8 mouse cellular contexts compared by ENCODE assay signal in the genomic region with DNA sequence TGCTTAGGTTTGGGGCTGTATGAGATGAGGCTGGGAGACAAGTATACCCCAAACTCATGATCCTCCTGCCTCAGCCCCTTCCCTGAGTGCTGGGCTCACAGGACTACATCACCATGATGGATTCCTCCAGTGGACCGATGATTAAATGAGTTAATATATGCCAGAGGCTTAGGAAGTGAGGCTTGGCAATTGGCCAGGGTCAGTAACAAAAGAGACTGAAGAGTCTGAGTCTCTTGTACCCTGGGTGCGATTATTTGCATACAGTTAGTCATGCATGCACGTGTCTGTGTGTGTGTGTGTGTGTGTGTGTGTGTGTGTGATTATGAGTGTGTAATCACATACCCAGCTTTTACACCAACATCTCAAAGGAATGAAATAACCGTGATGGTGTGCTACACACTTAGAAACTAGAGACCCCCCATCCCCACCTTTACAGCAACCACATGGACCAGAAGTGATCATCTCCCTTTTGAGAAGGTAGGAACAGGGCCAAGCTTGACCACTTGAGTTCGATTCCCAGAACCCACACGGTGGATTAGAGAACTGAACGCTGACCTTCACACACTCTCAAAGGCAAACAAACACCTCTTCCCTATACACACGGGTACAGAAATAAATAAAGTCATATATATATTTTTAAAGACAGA. TPM values are rescaled to one million over a fixed set of nuclear protein-coding genes. Genes with fewer than 3 reads are reported as not detected.
DNase-seq lines count a peak whose midpoint lies in the region; ATAC-seq and TF ChIP-seq lines count a peak whose summit lies in the region.

No protein-coding gene starts in this region.

- peak overlapping the region; percentile 100 for H3K27ac ChIP-seq in MEL (ENCODE audit: control insufficient read depth, low read depth, low read length)
- H3K27ac ChIP-seq in heart, embryonic 11.5 days (ENCODE audit: low read depth, low read length), result peak overlapping the region; percentile 99
- peak overlapping the region; percentile 94 for H3K27ac ChIP-seq in kidney, embryonic 14.5 days (ENCODE audit: low read depth, low read length)
- peak overlapping the region; percentile 96 for H3K27ac ChIP-seq in lung, postnatal 0 days (ENCODE audit: low read length)

- TF ChIP-seq CTCF in MEL (IDR thresholded peaks at IDR 0.05 in 2 of 3, conservative IDR thresholded peaks at IDR 0.05 in 1 of 3; ENCODE audit: control insufficient read depth in 1 of 3, insufficient read depth in 1 of 3, low read depth in 2 of 3, low read length in 3 of 3, poor library complexity in 1 of 3, severe bottlenecking in 1 of 3), result no peak
- TF ChIP-seq CTCF in lung, postnatal 0 days (IDR thresholded peaks at IDR 0.05), result no peak

- peak; percentile 45 to 49 for TF ChIP-seq EP300 in MEL (IDR thresholded peaks at IDR 0.05; ENCODE audit: low read depth in 1 of 2, low read length in 2 of 2)
- TF ChIP-seq EP300 in lung, postnatal 0 days (IDR thresholded peaks at IDR 0.05), result peak; percentile 61; the same call in 1 of the 2 replicates

- WGBS in heart, embryonic 11.5 days (ENCODE audit: insufficient replicate concordance), result 53% methylated on average over 8 of the region's 8 CpGs
- 51% methylated on average over 8 of the region's 8 CpGs for WGBS in kidney, embryonic 14.5 days
- WGBS in lung, postnatal 0 days, result 4% methylated on average over 8 of the region's 8 CpGs

- H3K27me3 ChIP-seq in MEL (ENCODE audit: control insufficient read depth in 1 of 2, insufficient read depth in 2 of 2, low read length in 2 of 2), result no peaks in the 10 kb centered on the region
- no peaks in the 10 kb centered on the region for H3K27me3 ChIP-seq in heart, embryonic 11.5 days (ENCODE audit: control insufficient read depth, insufficient read depth, low read length)
- no peaks in the 10 kb centered on the region for H3K27me3 ChIP-seq in kidney, embryonic 14.5 days (ENCODE audit: control insufficient read depth, insufficient read depth, low read length)
- H3K27me3 ChIP-seq in lung, postnatal 0 days (replicated peaks; ENCODE audit: insufficient read depth, low read length), result no peaks in the 10 kb centered on the region
- H3K27me3 ChIP-seq in splenic B cell, adult 2 months (ENCODE audit: control insufficient read depth, insufficient read depth, low read length, poor library complexity, severe bottlenecking), result no peaks in the 10 kb centered on the region

- no peaks in the 10 kb centered on the region for H3K9me3 ChIP-seq in MEL (replicated peaks; ENCODE audit: insufficient read depth, low read length)
- H3K9me3 ChIP-seq in heart, embryonic 11.5 days (replicated peaks; ENCODE audit: control insufficient read depth, low read length), result no peaks in the 10 kb centered on the region
- H3K9me3 ChIP-seq in kidney, embryonic 14.5 days (ENCODE audit: control insufficient read depth, low read length), result no peaks in the 10 kb centered on the region
- H3K9me3 ChIP-seq in lung, postnatal 0 days (ENCODE audit: low read length), result no peaks in the 10 kb centered on the region

- peaks cover 8 to 47% of the 10 kb centered on the region in 2 experiments for H3K4me1 ChIP-seq in MEL (ENCODE audit: control insufficient read depth in 1 of 2, insufficient read depth in 2 of 2, low read length in 2 of 2)
- H3K4me1 ChIP-seq in heart, embryonic 11.5 days (ENCODE audit: control insufficient read depth, insufficient read depth, low read length), result peaks cover 53% of the 10 kb centered on the region
- peaks cover 46% of the 10 kb centered on the region for H3K4me1 ChIP-seq in kidney, embryonic 14.5 days (ENCODE audit: control insufficient read depth, insufficient read depth, low read length)
- H3K4me1 ChIP-seq in lung, postnatal 0 days (ENCODE audit: insufficient read depth, low read depth, low read length), result peaks cover 24% of the 10 kb centered on the region

- peak; percentile 39 for DNase-seq in gastrocnemius, adult 18-20 months (ENCODE audit: low spot score)
- no peak for DNase-seq in gastrocnemius, postnatal 10 days
- DNase-seq in MEL (ENCODE audit: low read depth, low spot score), result peak; percentile 91
- peak; percentile 94 for DNase-seq in lung, postnatal 0 days (ENCODE audit: low spot score)
- DNase-seq in splenic B cell, adult 2 months (ENCODE audit: low read depth, low spot score), result peak; percentile 85
- DNase-seq in ovary, postnatal 14 days (ENCODE audit: low spot score), result no peak

- TF ChIP-seq RAD21 in MEL (IDR thresholded peaks at IDR 0.05; ENCODE audit: low read depth, low read length), result no peak

- H3K4me3 ChIP-seq in MEL (ENCODE audit: control insufficient read depth in 1 of 2, insufficient read depth in 1 of 2, low read depth in 2 of 2, low read length in 2 of 2), result peak overlapping the region; percentile 59 to 61
- H3K4me3 ChIP-seq in heart, embryonic 11.5 days (ENCODE audit: low read depth, low read length), result peak overlapping the region; percentile 50
- peak overlapping the region; percentile 19; the same call in 1 of the 2 replicates for H3K4me3 ChIP-seq in kidney, embryonic 14.5 days (ENCODE audit: low read length)
- no peak overlapping the region; the same call in 1 of the 2 replicates for H3K4me3 ChIP-seq in lung, postnatal 0 days (ENCODE audit: low read depth, low read length)

- H3K4me2 ChIP-seq in heart, embryonic 11.5 days, result peak overlapping the region; percentile 78
- H3K4me2 ChIP-seq in kidney, embryonic 14.5 days (replicated peaks; ENCODE audit: low read depth, low read length), result peak overlapping the region; percentile 86
- peak overlapping the region; percentile 74 for H3K4me2 ChIP-seq in lung, postnatal 0 days (replicated peaks; ENCODE audit: low read depth, low read length)

- H3K36me3 ChIP-seq in MEL (ENCODE audit: control insufficient read depth in 1 of 2, insufficient read depth in 2 of 2, low read length in 2 of 2), result peaks cover 0 to 33% of the 10 kb centered on the region in 2 experiments; a peak in 2 of 4 replicates
- H3K36me3 ChIP-seq in heart, embryonic 11.5 days (ENCODE audit: control insufficient read depth, insufficient read depth, low read length), result peaks cover 6% of the 10 kb centered on the region
- peaks cover 3% of the 10 kb centered on the region; the same call in 1 of the 2 replicates for H3K36me3 ChIP-seq in kidney, embryonic 14.5 days (ENCODE audit: control insufficient read depth, insufficient read depth, low read length)
- H3K36me3 ChIP-seq in lung, postnatal 0 days (ENCODE audit: insufficient read depth, low read length), result peaks cover 3% of the 10 kb centered on the region; the same call in 1 of the 2 replicates
- H3K36me3 ChIP-seq in splenic B cell, adult 2 months (ENCODE audit: control insufficient read depth, insufficient read depth, low read length, poor library complexity, severe bottlenecking), result no peaks in the 10 kb centered on the region

- no peak for ATAC-seq in heart, embryonic 11.5 days (replicated peaks; ENCODE audit: insufficient number of reproducible peaks, low FRiP score, low TSS enrichment)
- no peak for ATAC-seq in kidney, embryonic 14.5 days (ENCODE audit: low FRiP score, low TSS enrichment)
- peak; percentile 11 for ATAC-seq in lung, postnatal 0 days

- peak; percentile 22 to 49; a peak in 1 of 4 replicates for TF ChIP-seq POLR2A in MEL (IDR thresholded peaks at IDR 0.05; ENCODE audit: control insufficient read depth in 1 of 2, insufficient read depth in 1 of 2, low read depth in 1 of 2, low read length in 2 of 2, poor library complexity in 1 of 2)

- H3K79me2 ChIP-seq in MEL (ENCODE audit: control insufficient read depth, insufficient read depth, low read length, poor library complexity), result peaks cover 9% of the 10 kb centered on the region; the same call in 1 of the 2 replicates

- H3K9ac ChIP-seq in MEL (ENCODE audit: control insufficient read depth, low read depth, low read length, poor library complexity, severe bottlenecking), result peak overlapping the region; percentile 87
- peak overlapping the region; percentile 75 for H3K9ac ChIP-seq in heart, embryonic 11.5 days (ENCODE audit: low read depth, low read length)
- peak overlapping the region; percentile 28; the same call in 1 of the 2 replicates for H3K9ac ChIP-seq in kidney, embryonic 14.5 days (ENCODE audit: low read depth, low read length)
- peak overlapping the region; percentile 73 for H3K9ac ChIP-seq in lung, postnatal 0 days (replicated peaks; ENCODE audit: low read depth)

TF ChIP-seq in MEL, 35 proteins besides CTCF, POLR2A, EP300 and RAD21 (continues in another document):
- no peak for TF ChIP-seq RCOR1 (IDR thresholded peaks at IDR 0.05; ENCODE audit: low read depth, low read length)
- peak; percentile 61; the same call in 1 of the 2 replicates for TF ChIP-seq POLR2AphosphoS2 (IDR thresholded peaks at IDR 0.05; ENCODE audit: low read length)

RNA-seq across cellular contexts. Expression of a gene that starts 3.3 kb away (rescaled TPM):
- total RNA-seq in gastrocnemius, adult 18-20 months (2021), result 1 to 10 TPM in 1 of 2 experiments, under 1 TPM in 1; 0.64 to 1.6 TPM
- 1 to 10 TPM; 1.9 to 3.1 TPM for total RNA-seq in gastrocnemius, postnatal 10 days (2021)
- total RNA-seq in MEL (2012; rRNA removed), result 8.0 and 9.6 TPM in 2 replicates
- polyA plus RNA-seq in MEL (2012; ENCODE audit: insufficient read depth in 1 of 2, insufficient read length in 2 of 2, low read depth in 1 of 2, low replicate concordance in 2 of 2, missing spikeins in 1 of 2), result 10 to 100 TPM in 1 of 2 experiments, not detected in 1; 37.9 TPM
- 31.6 and 37.2 TPM in 2 replicates for polyA plus RNA-seq in heart, embryonic 11.5 days (2014; fragmentation: Nextera tagmentation; extraction: Ambion mirVana)
- polyA plus RNA-seq in kidney, embryonic 14.5 days (2014; fragmentation: Nextera tagmentation; extraction: Ambion mirVana), result 14.2 and 19.7 TPM in 2 replicates
- polyA plus RNA-seq in lung, postnatal 0 days (2015; fragmentation: Nextera tagmentation; extraction: Ambion mirVana), result 5.3 and 8.2 TPM in 2 replicates

RNA-seq across cellular contexts. Expression of a gene that starts 14.9 kb away (rescaled TPM):
- total RNA-seq in gastrocnemius, adult 18-20 months (2021), result under 1 TPM in 1 of 2 experiments, not detected in 1; 0.17 TPM
- total RNA-seq in gastrocnemius, postnatal 10 days (2021), result under 1 TPM; 0.05 to 0.14 TPM
- 0.23 and 0.36 TPM in 2 replicates for total RNA-seq in MEL (2012; rRNA removed)
- under 1 TPM in 1 of 2 experiments, not detected in 1; 0.67 TPM for polyA plus RNA-seq in MEL (2012; ENCODE audit: insufficient read depth in 1 of 2, insufficient read length in 2 of 2, low read depth in 1 of 2, low replicate concordance in 2 of 2, missing spikeins in 1 of 2)
- 0.06 and 0.09 TPM in 2 replicates for polyA plus RNA-seq in heart, embryonic 11.5 days (2014; fragmentation: Nextera tagmentation; extraction: Ambion mirVana)
- polyA plus RNA-seq in kidney, embryonic 14.5 days (2014; fragmentation: Nextera tagmentation; extraction: Ambion mirVana), result 0.06 and 0.23 TPM in 2 replicates
- 0.18 and 0.21 TPM in 2 replicates for polyA plus RNA-seq in lung, postnatal 0 days (2015; fragmentation: Nextera tagmentation; extraction: Ambion mirVana)

RNA-seq across cellular contexts. Expression of a gene that starts 31.2 kb away (rescaled TPM):
- 10 to 100 TPM; 62.4 to 63.0 TPM for total RNA-seq in gastrocnemius, adult 18-20 months (2021)
- total RNA-seq in gastrocnemius, postnatal 10 days (2021), result 10 to 100 TPM; 54.1 to 69.8 TPM
- 94.2 and 101 TPM in 2 replicates for total RNA-seq in MEL (2012; rRNA removed)
- 100 to 1,000 TPM; 178 to 249 TPM for polyA plus RNA-seq in MEL (2012; ENCODE audit: insufficient read depth in 1 of 2, insufficient read length in 2 of 2, low read depth in 1 of 2, low replicate concordance in 2 of 2, missing spikeins in 1 of 2)
- 87.0 and 95.3 TPM in 2 replicates for polyA plus RNA-seq in heart, embryonic 11.5 days (2014; fragmentation: Nextera tagmentation; extraction: Ambion mirVana)
- polyA plus RNA-seq in kidney, embryonic 14.5 days (2014; fragmentation: Nextera tagmentation; extraction: Ambion mirVana), result 103 and 115 TPM in 2 replicates
- 65.1 and 71.8 TPM in 2 replicates for polyA plus RNA-seq in lung, postnatal 0 days (2015; fragmentation: Nextera tagmentation; extraction: Ambion mirVana)

Comparison
In these comparisons a context has a peak if more than half of its experiments do, and no peak if none do; other contexts are left out.
1. DNase-seq: peak in gastrocnemius, adult 18-20 months (single experiment), MEL (single experiment), lung, postnatal 0 days (single experiment) and splenic B cell, adult 2 months (single experiment); none in gastrocnemius, postnatal 10 days (single experiment) and ovary, postnatal 14 days (single experiment).
2. H3K9ac ChIP-seq: peak in every context shown above with its lines; median percentile 87 in MEL; 75 in heart, embryonic 11.5 days; 73 in lung, postnatal 0 days; 28 in kidney, embryonic 14.5 days.
3. Peak in every context shown above with its lines, with median percentiles within 50 percentile points of each other: H3K27ac ChIP-seq and H3K4me2 ChIP-seq.